Mouse (Mus musculus) left cerebral cortex, adult 9 months (tissue): ENCODE measurements around the gene Gprc5c.

Experiments
- DNase-seq, 2 experiments: peaks; one replicate each; pipeline ENCODE4 v3.0.0; 2022; ENCODE audit warnings: low spot score in 2 of 2

Gene Gprc5c

GRCm38 (mm10) chr11:114850452-114851268, at the start of gene Gprc5c:
TSS of gene Gprc5c (plus strand) at chr11:114851152.
- DNase-seq: no peak

- DNase-seq: no peak
Measured at GRCm38 (mm10) chr11:114801906-114802305, 49.0 kb upstream of the Gprc5c start.

- DNase-seq: no peak
Measured at GRCm38 (mm10) chr11:114802540-114803267, 48.2 kb upstream of the Gprc5c start.

- DNase-seq: no peak
Measured at GRCm38 (mm10) chr11:114803990-114804389, 47.0 kb upstream of the Gprc5c start.

GRCm38 (mm10) chr11:114807025-114807424, 43.9 kb upstream of the Gprc5c start:
- DNase-seq: no peak

- DNase-seq: no peak
Measured at GRCm38 (mm10) chr11:114807686-114808427, 43.1 kb upstream of the Gprc5c start.

- no peak for DNase-seq
Measured at GRCm38 (mm10) chr11:114809371-114809770, 41.6 kb upstream of the Gprc5c start.

- DNase-seq: no peak
Measured at GRCm38 (mm10) chr11:114810344-114810743, 40.6 kb upstream of the Gprc5c start.

- peak in 1 of 2 experiments; percentile 91 for DNase-seq
Measured at GRCm38 (mm10) chr11:114812731-114813240, 38.2 kb upstream of the Gprc5c start.

- no peak for DNase-seq
Measured at GRCm38 (mm10) chr11:114814873-114815592, 35.9 kb upstream of the Gprc5c start.

GRCm38 (mm10) chr11:114816934-114817333, 34.0 kb upstream of the Gprc5c start:
- DNase-seq: no peak

- DNase-seq: no peak
Measured at GRCm38 (mm10) chr11:114818185-114818584, 32.8 kb upstream of the Gprc5c start.

- DNase-seq: no peak
Measured at GRCm38 (mm10) chr11:114819110-114819509, 31.8 kb upstream of the Gprc5c start.

- DNase-seq: no peak
Measured at GRCm38 (mm10) chr11:114820444-114820843, 30.5 kb upstream of the Gprc5c start.

GRCm38 (mm10) chr11:114821325-114821724, 29.6 kb upstream of the Gprc5c start:
- no peak for DNase-seq

GRCm38 (mm10) chr11:114822727-114823126, 28.2 kb upstream of the Gprc5c start:
- DNase-seq: peak; percentile 72 to 93

GRCm38 (mm10) chr11:114823199-114823725, 27.7 kb upstream of the Gprc5c start:
- no peak for DNase-seq

- DNase-seq: no peak
Measured at GRCm38 (mm10) chr11:114826686-114827085, 24.3 kb upstream of the Gprc5c start.

- DNase-seq: no peak
Measured at GRCm38 (mm10) chr11:114829499-114830432, 21.2 kb upstream of the Gprc5c start.

- no peak for DNase-seq
Measured at GRCm38 (mm10) chr11:114830433-114830773, 20.5 kb upstream of the Gprc5c start.
